Mouse (Mus musculus) layer of hippocampus, adult 2 months (tissue): ENCODE results near the gene Mettl14. TPM values are rescaled to one million over a fixed set of nuclear protein-coding genes. Genes with fewer than 3 reads are reported as not detected.
"Not testable (repeated sequence)": the region's sequence is repeated elsewhere in the genome, so short reads cannot be mapped to it uniquely, and the experiment has no call there.

Experiments
- DNase-seq, 2 experiments: peaks; one replicate each; pipeline ENCODE4 v3.0.0; 2022; ENCODE audit warnings: low spot score in 2 of 2
- H3K27ac ChIP-seq: fragments of 200-600 bp; 2 replicates; pipeline ENCODE4 v1.8.1; 2022
- H3K4me3 ChIP-seq: fragments of 200-600 bp; 2 replicates; pipeline ENCODE4 v1.8.1; 2022; ENCODE audit warnings: mild to moderate bottlenecking
- CTCF ChIP-seq: fragments of 200-600 bp; conservative IDR thresholded peaks from 2 replicates; pipeline ENCODE4 v1.8.1; 2022; ENCODE audit warnings: antibody characterized with exemption, mild to moderate bottlenecking, moderate library complexity
- total RNA-seq, 2 experiments: library from RNA; stranded (reverse); gene quantifications; 2 replicates each; pipeline ENCODE4 v1.2.3; 2021

Gene Mettl14
- total RNA-seq, 2 experiments from 2014 or later, result 14.9 to 19.1 TPM

DNA sequence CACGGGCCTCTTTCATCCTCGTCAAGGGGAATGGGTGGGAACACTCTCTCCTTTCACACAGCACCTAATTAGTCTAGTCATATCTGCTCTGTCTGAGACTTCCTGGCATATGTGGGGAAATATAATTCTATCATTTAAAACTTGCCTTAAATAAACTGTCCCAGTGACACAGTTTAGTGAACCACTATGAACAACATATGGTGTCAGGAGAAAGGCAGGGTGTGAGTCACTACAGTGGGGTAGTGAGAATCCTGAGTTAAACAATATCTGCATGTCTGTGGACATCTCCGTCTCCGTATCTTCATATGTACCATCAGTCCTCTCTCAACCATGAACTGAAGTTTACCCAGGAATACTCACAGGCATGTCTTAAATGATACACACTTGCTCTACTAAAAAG, 5.3 kb upstream of the Mettl14 start:
- DNase-seq, result no peak
- no peak overlapping the region for H3K4me3 ChIP-seq
- no peak overlapping the region for H3K27ac ChIP-seq
- no peak for TF ChIP-seq CTCF

- H3K4me3 ChIP-seq, result peak overlapping the region; percentile 92
- H3K27ac ChIP-seq, result peak overlapping the region; percentile 96
Measured at GRCm38 (mm10) chr3:123386157-123386780, 361 bp upstream of the Mettl14 start.

DNA sequence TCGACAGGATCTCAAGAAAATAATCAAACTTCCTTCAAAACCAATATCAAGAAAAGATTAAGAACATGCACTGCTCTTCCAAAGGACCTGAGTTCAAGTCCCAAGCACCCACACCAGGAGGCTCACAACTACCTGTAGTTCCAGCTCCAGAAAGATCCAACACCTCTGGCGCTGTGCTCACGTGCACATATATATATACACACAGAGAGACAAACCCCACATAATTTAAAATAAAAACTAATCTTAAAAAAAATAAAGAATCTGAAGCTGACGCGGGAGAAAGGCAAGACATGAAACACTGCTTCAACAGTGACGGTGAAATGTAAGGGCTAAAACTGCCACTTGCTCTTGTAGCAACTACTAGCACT, 806 bp downstream of the Mettl14 start:
- Histone ChIP-seq H3K4me3 (peak overlapping the region; percentile 92), H3K27ac (peak overlapping the region; percentile 96)
- no peak for DNase-seq
- TF ChIP-seq CTCF, result no peak

More at GRCm38 (mm10) chr3:123386157-123386780, 361 bp upstream of the Mettl14 start:
- not testable (repeated sequence) for DNase-seq

DNA sequence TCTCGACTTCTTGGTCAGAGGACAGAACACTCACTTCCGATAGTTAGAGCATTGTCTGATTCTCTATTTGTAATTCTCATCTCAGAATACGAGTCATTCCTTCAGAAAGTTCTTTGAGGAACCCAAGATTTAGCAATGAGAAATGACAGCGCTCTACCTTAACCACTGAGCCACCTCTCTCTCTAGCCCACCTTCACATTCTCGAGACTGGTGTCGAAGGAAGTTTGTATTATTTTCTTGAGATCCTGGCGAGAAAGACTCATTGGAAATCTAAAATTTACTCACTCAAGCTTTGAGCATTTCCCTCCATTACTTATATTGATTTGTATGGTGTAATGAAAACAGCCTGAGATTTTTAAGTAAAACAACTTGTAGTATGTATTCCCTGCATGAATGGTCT, 1.5 kb downstream of the Mettl14 start:
- H3K4me3 ChIP-seq, result no peak overlapping the region
- no peak overlapping the region for H3K27ac ChIP-seq
- DNase-seq, result no peak
- no peak for TF ChIP-seq CTCF

GRCm38 (mm10) chr3:123376562-123376961, 9.3 kb downstream of the Mettl14 start:
- Histone ChIP-seq H3K27ac (no peak overlapping the region), H3K4me3 (no peak overlapping the region)
- DNase-seq, result no peak
- no peak for TF ChIP-seq CTCF

GRCm38 (mm10) chr3:123371766-123372535, 14.0 kb downstream of the Mettl14 start:
- H3K4me3 ChIP-seq, result no peak overlapping the region
- DNase-seq, result peak; percentile 70 to 77
- peak; percentile 90 for TF ChIP-seq CTCF
- no peak overlapping the region for H3K27ac ChIP-seq

GRCm38 (mm10) chr3:123370927-123371326, 15.0 kb downstream of the Mettl14 start:
- Histone ChIP-seq H3K27ac (no peak overlapping the region), H3K4me3 (no peak overlapping the region)
- no peak for DNase-seq
- TF ChIP-seq CTCF, result no peak

GRCm38 (mm10) chr3:123369161-123369560, 16.7 kb downstream of the Mettl14 start:
- Histone ChIP-seq H3K27ac (no peak overlapping the region), H3K4me3 (no peak overlapping the region)
- DNase-seq, result no peak
- no peak for TF ChIP-seq CTCF

DNA sequence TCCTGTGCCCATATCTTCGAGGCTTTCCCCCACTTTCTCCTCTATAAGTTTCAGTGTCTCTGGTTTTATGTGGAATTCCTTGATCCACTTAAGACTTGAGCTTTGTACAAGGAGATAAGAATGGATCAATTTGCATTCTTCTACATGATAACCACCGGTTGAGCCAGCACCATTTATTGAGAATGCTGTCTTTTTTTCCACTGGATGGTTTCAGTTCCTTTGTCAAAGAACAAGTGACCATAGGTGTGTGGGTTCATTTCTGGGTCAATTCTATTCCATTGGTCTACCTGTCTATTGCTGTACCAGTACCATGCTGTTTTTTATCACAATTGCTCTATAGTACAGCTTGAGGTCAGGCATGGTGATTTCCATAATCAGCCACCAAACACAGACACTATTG, 19.1 kb downstream of the Mettl14 start:
- DNase-seq, H3K27ac ChIP-seq, H3K4me3 ChIP-seq: not testable (repeated sequence)

GRCm38 (mm10) chr3:123356377-123356991, 29.4 kb downstream of the Mettl14 start:
- H3K4me3 ChIP-seq, result no peak overlapping the region
- no peak for DNase-seq
- TF ChIP-seq CTCF, result no peak
- no peak overlapping the region for H3K27ac ChIP-seq

DNA sequence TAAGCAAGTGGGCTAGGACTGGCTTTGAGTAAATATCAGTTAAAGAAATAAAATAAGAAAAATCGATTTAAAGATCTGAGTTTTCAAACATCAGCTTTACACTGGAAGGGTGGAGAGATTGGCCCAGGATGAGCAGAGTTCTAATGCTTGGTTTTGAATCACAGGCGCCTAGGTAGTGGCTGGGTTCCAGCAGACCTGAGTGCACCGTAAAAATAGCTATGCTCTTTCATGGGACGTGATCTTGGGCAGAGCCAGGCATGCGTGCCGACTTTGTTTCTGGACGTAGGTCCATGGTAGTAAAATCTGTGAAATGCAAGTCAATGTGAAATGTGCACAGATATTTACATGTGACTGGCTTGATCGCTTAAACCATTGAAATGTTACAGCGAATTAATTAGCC, 31.5 kb downstream of the Mettl14 start:
- no peak for DNase-seq
- TF ChIP-seq CTCF, result no peak
- no peak overlapping the region for H3K4me3 ChIP-seq
- H3K27ac ChIP-seq, result no peak overlapping the region

GRCm38 (mm10) chr3:123353661-123354060, 32.2 kb downstream of the Mettl14 start:
- Histone ChIP-seq H3K27ac (no peak overlapping the region), H3K4me3 (no peak overlapping the region)
- no peak for DNase-seq
- no peak for TF ChIP-seq CTCF

GRCm38 (mm10) chr3:123353183-123353582, 32.7 kb downstream of the Mettl14 start:
- DNase-seq, result peak in 1 of 2 experiments; percentile 44
- no peak overlapping the region for H3K27ac ChIP-seq
- no peak overlapping the region for H3K4me3 ChIP-seq
- TF ChIP-seq CTCF, result peak; percentile 87

DNA sequence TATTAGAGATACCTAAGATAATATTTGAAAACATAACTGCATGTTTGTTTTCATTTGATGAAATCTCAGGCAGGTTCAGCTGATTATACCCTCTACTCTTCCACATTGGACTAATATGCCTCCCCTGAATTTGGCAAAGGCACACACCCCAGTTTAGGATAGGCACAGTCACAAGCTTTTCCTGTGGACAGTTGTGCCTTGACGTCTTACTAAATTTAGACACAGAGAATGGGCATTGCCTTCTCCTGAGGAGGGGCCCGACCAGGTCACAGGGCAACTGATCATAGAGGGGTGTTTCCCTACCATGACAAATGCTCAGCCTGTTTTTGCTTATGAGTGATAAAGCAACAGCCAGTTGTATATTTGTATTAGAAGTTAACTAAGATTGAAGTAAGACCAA, 34.4 kb downstream of the Mettl14 start:
- no peak overlapping the region for H3K4me3 ChIP-seq

More for the DNA sequence above, 34.4 kb downstream of the Mettl14 start:
- TF ChIP-seq CTCF, result no peak
- no peak overlapping the region for H3K27ac ChIP-seq
- DNase-seq, result no peak
